Mouse (Mus musculus) forebrain, embryonic 10.5 days (tissue): ENCODE results near the gene Tcl1b4. TPM values are rescaled to one million over a fixed set of nuclear protein-coding genes. Genes with fewer than 3 reads are reported as not detected.

Experiments
- DNase-seq: peaks from one replicate; pipeline ENCODE4 v3.0.0-alpha.2; 2017; ENCODE audit warnings: low spot score; ENCODE audit errors: extremely low spot score
- H3K27ac ChIP-seq: fragments of 300-500 bp; sonication (generic); 2 replicates; pipeline ENCODE4 v1.5.1; 2016; ENCODE audit warnings: mild to moderate bottlenecking
- H3K27me3 ChIP-seq: fragments of 300-500 bp; sonication (generic); 2 replicates; pipeline ENCODE4 v1.6.1; 2016; ENCODE audit warnings: mild to moderate bottlenecking; ENCODE audit not compliant: poor library complexity, severe bottlenecking
- H3K36me3 ChIP-seq: fragments of 300-500 bp; sonication (generic); replicated peaks from 2 replicates; pipeline ENCODE4 v1.6.1; 2016; ENCODE audit warnings: mild to moderate bottlenecking, moderate library complexity
- H3K4me1 ChIP-seq: fragments of 300-500 bp; sonication (generic); 2 replicates; pipeline ENCODE4 v1.6.1; 2016
- H3K4me3 ChIP-seq: fragments of 300-500 bp; sonication (generic); 2 replicates; pipeline ENCODE4 v1.5.1; 2016; ENCODE audit warnings: mild to moderate bottlenecking, moderate library complexity
- H3K9me3 ChIP-seq: fragments of 300-500 bp; sonication (generic); 2 replicates; pipeline ENCODE4 v1.6.1; 2016; ENCODE audit warnings: mild to moderate bottlenecking, moderate library complexity
- WGBS: fragments of 180-500 bp; shearing (Covaris S2); methylation state at CpG from one replicate; pipeline ENCODE4 v1.1.7; 2016; 5-methylcytosine and 5-hydroxymethylcytosine counted together
- polyA plus RNA-seq: library from polyadenylated mRNA; unstranded; fragments of >200 nt; fragmentation: Nextera tagmentation; extraction: Ambion mirVana; gene quantifications from 2 replicates; pipeline ENCODE4 v1.2.1, GENCODE M21; 2016

The Tcl1b4 gene
- polyA plus RNA-seq, 1 experiment from 2014 or later: not detected

DNA sequence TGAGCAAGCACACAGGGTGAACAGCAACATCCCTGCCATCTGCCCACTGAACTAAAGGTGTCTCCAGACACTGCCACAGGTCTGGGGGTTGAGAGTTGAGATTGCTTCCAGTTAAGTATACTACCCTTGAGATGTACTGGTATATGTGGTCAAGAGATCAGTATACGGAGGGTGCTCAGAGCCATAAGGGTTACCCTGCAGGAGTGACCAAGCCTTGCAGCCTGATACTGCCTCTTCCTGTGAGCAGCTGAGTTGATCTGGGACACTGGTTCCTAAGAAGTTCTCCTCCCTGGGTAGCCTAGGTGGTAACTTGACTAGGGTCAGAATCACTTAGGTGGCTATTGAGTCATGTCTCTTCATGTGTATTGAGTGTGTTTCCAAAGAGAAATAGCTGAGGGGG is 6.7 kb downstream of the Tcl1b4 start:
- peaks cover 9% of the 10 kb centered on the region for H3K4me1 ChIP-seq
- WGBS: 97% methylated on average over 1 of the region's 1 CpGs
- no peak for DNase-seq
- H3K36me3 ChIP-seq: no peaks in the 10 kb centered on the region
- H3K27ac ChIP-seq: no peak overlapping the region
- no peaks in the 10 kb centered on the region for H3K9me3 ChIP-seq
- H3K4me3 ChIP-seq: no peak overlapping the region
- H3K27me3 ChIP-seq: no peaks in the 10 kb centered on the region

DNA sequence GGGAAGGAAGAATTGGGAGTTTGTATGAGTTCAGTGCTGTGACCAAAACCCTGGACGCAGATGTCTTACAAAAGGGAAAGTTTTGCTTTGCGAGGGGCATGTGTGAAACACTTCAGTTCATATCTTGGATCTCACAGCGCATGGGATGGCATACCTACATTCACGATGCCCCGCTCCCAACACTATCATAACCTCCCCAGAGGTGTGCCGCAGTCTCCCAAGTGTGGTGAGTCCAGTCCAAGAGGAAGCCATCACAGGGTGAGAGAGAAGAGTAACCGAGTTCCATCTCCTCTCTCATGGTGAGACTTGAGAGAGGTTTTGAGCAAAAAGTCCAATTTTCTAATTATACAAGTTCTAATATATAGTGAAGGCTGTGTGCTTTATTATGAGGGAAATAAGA is 7.5 kb downstream of the Tcl1b4 start:
- DNase-seq: no peak
- 96% methylated on average over 7 of the region's 7 CpGs for WGBS
- no peaks in the 10 kb centered on the region for H3K36me3 ChIP-seq
- H3K4me1 ChIP-seq: peaks cover 9% of the 10 kb centered on the region
- no peak overlapping the region for H3K4me3 ChIP-seq
- no peak overlapping the region for H3K27ac ChIP-seq
- H3K9me3 ChIP-seq: no peaks in the 10 kb centered on the region
- no peaks in the 10 kb centered on the region for H3K27me3 ChIP-seq

DNA sequence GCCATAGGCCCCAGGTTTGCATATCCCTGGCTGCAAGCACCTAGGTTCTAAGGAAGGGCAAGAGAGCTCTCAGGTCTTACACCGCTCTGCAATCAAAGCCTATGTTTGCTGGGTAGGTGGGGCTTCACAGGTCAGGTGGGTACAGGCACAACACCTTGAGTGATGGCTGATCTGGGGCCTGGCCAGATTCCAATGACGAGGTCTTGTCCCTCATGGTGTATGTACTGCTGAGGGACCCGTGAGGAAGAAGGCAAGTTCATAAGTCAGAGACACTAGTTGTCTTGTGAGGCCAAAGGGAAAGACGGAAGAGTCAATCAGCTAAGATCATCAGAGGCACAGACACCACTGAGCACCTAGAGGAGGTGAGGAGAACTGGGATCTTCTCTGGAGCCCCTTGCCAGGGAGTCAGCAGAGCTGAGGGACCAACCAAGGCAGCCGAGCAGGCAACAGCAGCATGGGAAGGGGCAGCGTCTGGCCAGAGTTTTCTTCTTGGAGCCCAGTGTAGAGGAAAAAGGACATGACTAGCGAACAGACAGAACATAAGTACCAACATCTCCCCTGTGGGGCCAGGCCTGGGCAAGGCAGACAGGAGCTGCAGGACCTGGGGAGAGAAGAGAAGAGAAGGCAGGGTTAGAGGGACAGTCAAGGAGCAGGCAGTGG is 15.5 kb downstream of the Tcl1b4 start:
- Histone ChIP-seq H3K36me3 (no peaks in the 10 kb centered on the region), H3K27me3 (no peaks in the 10 kb centered on the region), H3K27ac (no peak overlapping the region), H3K9me3 (no peaks in the 10 kb centered on the region), H3K4me3 (no peak overlapping the region), H3K4me1 (no peaks in the 10 kb centered on the region)
- DNase-seq: no peak
- WGBS: 92% methylated on average over 7 of the region's 7 CpGs

DNA sequence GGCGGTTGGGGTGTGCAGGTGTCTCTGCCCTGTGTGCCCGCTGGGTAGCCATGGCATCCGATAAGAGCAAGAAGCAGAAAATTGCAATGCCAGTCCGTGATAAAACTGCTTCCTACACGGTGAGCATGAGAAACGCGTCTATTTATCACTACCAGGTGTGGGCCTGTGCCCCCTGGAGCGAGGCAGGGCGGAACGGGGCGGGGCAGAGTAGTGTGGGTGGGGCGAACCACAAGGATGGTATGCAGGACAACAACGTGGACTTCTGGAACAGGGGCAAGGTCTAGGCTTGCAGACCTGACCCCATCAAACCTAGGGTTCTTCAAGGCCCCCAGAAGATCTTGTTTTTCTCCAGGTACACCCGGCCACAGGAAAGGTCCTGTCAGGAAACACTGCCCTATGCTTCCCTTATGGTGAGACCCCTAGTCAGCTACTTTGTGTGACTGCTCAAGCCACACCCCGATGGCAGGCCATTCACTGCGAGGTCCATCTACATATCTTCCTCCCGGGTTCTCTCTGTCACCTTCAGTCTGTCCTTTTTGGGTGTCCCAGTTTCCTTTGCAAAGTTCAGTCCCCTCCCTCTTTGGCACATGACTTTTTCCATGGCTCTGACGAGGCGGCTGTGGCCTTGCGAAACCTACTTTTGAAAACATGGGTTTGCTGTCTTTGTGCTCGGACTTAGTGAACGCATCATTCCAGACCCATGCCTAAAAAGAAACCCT is 21.0 kb downstream of the Tcl1b4 start, which contains the start of gene Tcl1:
TSS of gene Tcl1 (minus strand) at position 193 of the 719 bp plus-strand sequence.
- no peaks in the 10 kb centered on the region for H3K9me3 ChIP-seq
- H3K27ac ChIP-seq: no peak within 1 kb of the TSS
- DNase-seq: no peak
- no peaks in the 10 kb centered on the region for H3K36me3 ChIP-seq
- no peaks in the 10 kb centered on the region for H3K27me3 ChIP-seq
- H3K4me3 ChIP-seq: no peak within 1 kb of the TSS
- 94% methylated on average over 22 of the region's 22 CpGs for WGBS
- peaks cover 9% of the 10 kb centered on the region for H3K4me1 ChIP-seq

DNA sequence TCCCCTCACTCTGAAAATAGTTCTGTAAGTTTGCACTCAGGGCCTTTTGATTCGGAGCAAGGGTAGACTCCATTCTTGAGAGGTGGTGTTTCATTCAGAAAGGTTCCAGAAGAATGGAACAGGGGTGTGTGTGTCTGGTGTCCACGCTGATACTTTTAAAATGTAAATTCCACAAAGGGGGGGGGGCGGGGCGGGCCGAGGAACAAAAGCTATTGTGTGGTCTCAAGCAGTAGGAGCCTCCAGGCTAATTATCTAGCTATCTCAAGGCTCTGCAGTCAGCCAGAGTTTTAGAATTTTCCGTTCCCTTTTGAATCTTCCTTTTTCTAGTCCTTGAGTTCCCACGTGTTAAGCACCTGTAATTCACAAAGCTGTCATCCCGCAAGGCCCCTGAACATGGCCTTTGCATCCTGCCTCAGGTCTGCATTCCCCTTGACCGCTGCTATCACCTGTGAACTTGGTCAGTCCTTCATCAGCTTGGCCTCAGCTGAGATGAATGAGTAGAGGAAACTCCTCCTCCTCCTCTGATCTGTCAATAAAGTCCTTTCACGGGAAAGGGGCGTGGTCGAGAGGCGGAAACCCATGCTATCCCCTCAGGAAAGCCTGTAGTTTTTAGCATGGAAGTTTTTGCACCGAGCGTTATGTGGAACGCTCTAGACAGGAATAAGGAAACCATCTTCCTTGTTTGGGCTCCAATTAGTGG is 23.0 kb downstream of the Tcl1b4 start:
- H3K4me3 ChIP-seq: no peak overlapping the region
- H3K27ac ChIP-seq: no peak overlapping the region
- no peaks in the 10 kb centered on the region for H3K36me3 ChIP-seq
- no peak for DNase-seq
- H3K4me1 ChIP-seq: peaks cover 9% of the 10 kb centered on the region
- no peaks in the 10 kb centered on the region for H3K27me3 ChIP-seq
- WGBS: 41% methylated on average over 16 of the region's 16 CpGs
- H3K9me3 ChIP-seq: no peaks in the 10 kb centered on the region

DNA sequence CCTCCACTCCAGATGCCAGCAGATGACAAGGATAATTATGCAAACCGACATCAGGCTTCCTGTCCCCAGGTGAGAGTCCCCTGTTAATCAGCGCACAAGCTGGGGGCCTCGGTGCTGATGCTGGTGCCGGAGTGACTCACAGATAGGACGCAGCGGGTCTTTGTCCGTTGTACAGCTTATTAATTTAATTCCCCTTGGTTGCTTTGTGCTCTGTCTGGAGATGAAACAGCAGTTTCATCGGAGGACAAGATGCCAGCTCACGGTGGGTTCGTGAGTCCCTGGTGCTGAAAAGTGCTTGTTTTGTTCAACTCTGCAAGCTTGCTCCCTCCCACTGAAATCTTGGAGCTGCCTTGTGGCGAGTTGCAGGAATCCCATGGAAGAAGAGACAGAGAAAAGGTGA is 32.6 kb downstream of the Tcl1b4 start:
- no peaks in the 10 kb centered on the region for H3K27me3 ChIP-seq
- no peaks in the 10 kb centered on the region for H3K4me1 ChIP-seq
- H3K9me3 ChIP-seq: no peaks in the 10 kb centered on the region
- no peak for DNase-seq
- H3K27ac ChIP-seq: no peak overlapping the region
- 72% methylated on average over 11 of the region's 11 CpGs for WGBS
- H3K36me3 ChIP-seq: no peaks in the 10 kb centered on the region
- no peak overlapping the region for H3K4me3 ChIP-seq

DNA sequence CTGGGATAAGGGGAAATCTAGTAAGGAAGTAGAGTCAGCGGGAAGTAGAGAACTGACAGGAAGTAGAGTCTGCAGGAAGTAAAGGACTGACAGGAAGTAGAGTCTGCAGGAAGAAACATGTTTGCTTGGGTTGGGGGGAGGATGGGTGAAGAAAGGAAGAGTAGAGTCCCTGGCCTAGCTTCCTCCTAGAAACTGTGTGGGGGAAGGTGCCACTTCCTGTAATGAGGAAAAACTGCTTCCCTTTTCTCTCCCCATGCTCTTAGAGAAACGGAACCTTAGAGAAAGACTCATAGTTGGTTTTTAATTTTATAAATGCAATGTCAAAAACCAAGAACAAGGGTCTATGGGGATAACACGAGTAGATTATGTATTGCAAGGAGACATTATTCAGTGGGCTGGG is 33.3 kb downstream of the Tcl1b4 start:
- no peak for DNase-seq
- 82% methylated on average over 3 of the region's 3 CpGs for WGBS
- H3K4me3 ChIP-seq: no peak overlapping the region
- H3K36me3 ChIP-seq: no peaks in the 10 kb centered on the region
- H3K4me1 ChIP-seq: no peaks in the 10 kb centered on the region
- no peaks in the 10 kb centered on the region for H3K27me3 ChIP-seq
- no peak overlapping the region for H3K27ac ChIP-seq
- peaks cover 2% of the 10 kb centered on the region; the same call in 1 of the 2 replicates for H3K9me3 ChIP-seq

DNA sequence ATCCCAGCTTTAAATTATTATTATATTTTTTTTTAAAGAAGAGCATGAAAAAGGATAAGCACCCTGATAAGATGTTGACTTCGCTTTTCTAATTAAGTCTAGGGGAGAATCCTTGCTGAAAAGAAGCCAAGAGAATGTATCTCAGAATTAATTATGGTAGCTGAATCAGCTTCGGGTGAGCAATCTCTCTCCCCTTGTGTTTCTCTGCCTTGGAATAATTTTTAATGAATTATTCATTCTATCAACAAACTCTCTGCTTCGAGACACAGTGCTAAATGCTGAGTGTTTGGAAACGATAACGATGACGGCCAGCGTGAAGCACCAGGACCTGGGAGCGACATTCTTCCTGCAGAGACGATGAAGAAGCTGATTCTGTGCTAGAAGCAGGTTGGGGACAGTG is 37.3 kb downstream of the Tcl1b4 start:
- 88% methylated on average over 9 of the region's 9 CpGs for WGBS

DNA sequence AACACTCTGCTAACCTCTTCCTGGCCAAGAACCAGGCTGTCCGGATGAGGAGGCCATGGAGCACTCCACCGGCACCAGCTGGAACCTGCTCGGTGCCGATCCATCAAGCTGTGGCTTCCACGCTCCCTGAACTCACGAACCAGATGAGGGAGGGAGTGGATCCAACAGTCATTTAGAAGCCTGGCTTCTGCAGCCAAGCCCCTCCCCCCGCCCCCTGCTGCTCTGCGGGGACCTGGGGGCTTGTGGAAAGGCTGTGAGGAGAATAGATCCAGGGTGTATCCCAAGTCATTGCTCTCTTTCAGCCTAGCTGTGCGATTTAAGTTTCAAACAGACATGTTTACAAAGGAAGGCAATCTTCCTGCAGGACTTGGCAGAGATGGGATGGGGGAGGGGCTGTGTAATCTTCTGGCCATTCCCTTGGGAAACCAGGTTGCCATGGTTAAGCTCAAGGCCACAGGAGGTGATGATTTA is 47.0 kb downstream of the Tcl1b4 start:
- Histone ChIP-seq H3K4me1 (peaks cover 27% of the 10 kb centered on the region), H3K27ac (no peak overlapping the region), H3K9me3 (no peaks in the 10 kb centered on the region), H3K4me3 (0 out of 2 replicates have a peak overlapping the region, but pooled peaks have one; percentile 16), H3K27me3 (no peaks in the 10 kb centered on the region), H3K36me3 (no peaks in the 10 kb centered on the region)
- WGBS: 20% methylated on average over 9 of the region's 9 CpGs
- no peak for DNase-seq

More for the DNA sequence above, 37.3 kb downstream of the Tcl1b4 start:
- Histone ChIP-seq H3K27me3 (no peaks in the 10 kb centered on the region), H3K4me1 (no peaks in the 10 kb centered on the region), H3K9me3 (peaks cover 3% of the 10 kb centered on the region; the same call in 1 of the 2 replicates), H3K27ac (no peak overlapping the region), H3K36me3 (no peaks in the 10 kb centered on the region), H3K4me3 (no peak overlapping the region)
- no peak for DNase-seq

DNA sequence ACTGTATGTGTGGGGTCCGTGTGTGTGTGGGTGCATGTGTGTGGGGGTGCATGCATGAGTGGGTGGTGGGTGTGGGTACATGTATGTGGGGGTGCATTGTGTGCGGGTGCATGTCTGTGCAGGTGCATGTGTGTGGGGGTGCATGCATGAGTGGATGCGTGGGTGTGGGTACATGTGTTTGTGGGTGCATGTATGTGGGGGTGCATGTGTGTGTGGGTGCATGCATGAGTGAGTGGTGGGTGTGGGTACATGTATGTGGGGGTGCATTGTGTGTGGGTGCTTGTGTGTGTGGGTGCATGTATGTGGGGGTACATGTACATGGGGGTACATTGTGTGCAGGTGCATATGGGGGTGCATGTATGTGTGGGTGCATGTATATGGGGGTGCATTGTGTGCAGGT is 52.0 kb downstream of the Tcl1b4 start:
- Histone ChIP-seq H3K27me3 (no peaks in the 10 kb centered on the region), H3K36me3 (no peaks in the 10 kb centered on the region), H3K27ac (no peak overlapping the region), H3K4me3 (no peak overlapping the region), H3K4me1 (peaks cover 19% of the 10 kb centered on the region), H3K9me3 (no peaks in the 10 kb centered on the region)
- 87% methylated on average over 3 of the region's 3 CpGs for WGBS
- DNase-seq: no peak
